Mouse (Mus musculus) liver, embryonic 14.5 days (tissue): Measurements from ENCODE around the gene Tspo. TPM values are rescaled to one million over a fixed set of nuclear protein-coding genes. Genes with fewer than 3 reads are reported as not detected.

ENCODE experiments used
- ATAC-seq: fragments of 200-750 bp; cut with Nextera tagmentation; 2 replicates; pipeline ENCODE4 v1.8.0; 2017; ENCODE audit warnings: moderate number of reproducible peaks, mild to moderate bottlenecking, moderate library complexity; ENCODE audit not compliant: insufficient read depth
- DNase-seq, 3 experiments: peaks; one replicate each; pipeline ENCODE4 v3.0.0-alpha.2; 2012 to 2013; ENCODE audit warnings: low read depth in 3 of 3, low spot score in 3 of 3
- H3K27ac ChIP-seq: fragments of 300-500 bp; sonication (generic); 2 replicates; pipeline ENCODE4 v1.5.1; 2014; ENCODE audit warnings: moderate library complexity, mild to moderate bottlenecking, control low read depth, inconsistent platforms
- H3K27me3 ChIP-seq: fragments of 300-500 bp; sonication (generic); 2 replicates; pipeline ENCODE4 v1.6.1; 2014; ENCODE audit warnings: mild to moderate bottlenecking, low read length, moderate library complexity; ENCODE audit not compliant: control insufficient read depth, insufficient read depth
- H3K36me3 ChIP-seq: fragments of 300-500 bp; sonication (generic); replicated peaks from 2 replicates; pipeline ENCODE4 v1.6.1; 2014; ENCODE audit warnings: low read depth; ENCODE audit not compliant: control insufficient read depth, insufficient read depth
- H3K4me1 ChIP-seq, 2 experiments: fragments of 200-500 bp in 1 of 2; fragments of 300-500 bp in 1 of 2; sonication (generic) in 1 of 2; replicated peaks; 2 replicates each; pipeline ENCODE4 v1.6.1; 2012 to 2014; ENCODE audit warnings: antibody characterized with exemption in 1 of 2, inconsistent platforms in 1 of 2, low read length in 1 of 2; ENCODE audit not compliant: control insufficient read depth in 2 of 2, insufficient read depth in 2 of 2
- H3K4me2 ChIP-seq: fragments of 300-500 bp; sonication (generic); 2 replicates; pipeline ENCODE4 v1.6.1; 2014; ENCODE audit warnings: low read depth, mild to moderate bottlenecking, control low read depth, moderate library complexity
- H3K4me3 ChIP-seq, 2 experiments: fragments of 200-500 bp in 1 of 2; fragments of 300-500 bp in 1 of 2; sonication (generic) in 1 of 2; 2 replicates each; pipeline ENCODE4 v1.5.1; 2012 to 2014; ENCODE audit warnings: low read depth in 2 of 2, low read length in 2 of 2, mild to moderate bottlenecking in 2 of 2, control low read depth in 1 of 2, inconsistent platforms in 1 of 2, moderate library complexity in 1 of 2; ENCODE audit not compliant: insufficient read depth in 1 of 2
- H3K9ac ChIP-seq: fragments of 300-500 bp; sonication (generic); replicated peaks from 2 replicates; pipeline ENCODE4 v1.6.1; 2014; ENCODE audit warnings: mild to moderate bottlenecking, control low read depth, moderate library complexity
- H3K9me3 ChIP-seq: fragments of 300-500 bp; sonication (generic); 2 replicates; pipeline ENCODE4 v1.6.1; 2016; ENCODE audit warnings: low read length, mixed read lengths; ENCODE audit not compliant: control insufficient read depth
- CTCF ChIP-seq: IDR thresholded peaks from 2 replicates; pipeline ENCODE4 v1.5.1; 2016; ENCODE audit warnings: antibody characterized with exemption, low read depth, control low read depth
- EP300 ChIP-seq: IDR thresholded peaks from 2 replicates; pipeline ENCODE4 v1.6.1; 2016; ENCODE audit warnings: antibody characterized with exemption, low read depth
- WGBS: fragments of 180-500 bp; shearing (Covaris S2); extraction: QIAGEN DNeasy Blood & Tissue Kit; methylation state at CpG from one replicate; pipeline ENCODE4 v1.1.7; 2014; ENCODE audit not compliant: insufficient replicate concordance; 5-methylcytosine and 5-hydroxymethylcytosine counted together
- polyA plus RNA-seq, 2 experiments: library from polyadenylated mRNA; depleted of rRNA in 1 of 2; stranded (reverse) in 1 of 2; unstranded in 1 of 2; fragments of >200 nt; fragmentation: Nextera tagmentation in 1 of 2; extraction: Ambion mirVana in 1 of 2; gene quantifications; 2 replicates each; pipeline versions ENCODE4 v1.2.1 to v1.2.3; 2012 to 2014

Tspo gene
- polyA plus RNA-seq, 2 experiments = 98.4 to 246 TPM

DNA sequence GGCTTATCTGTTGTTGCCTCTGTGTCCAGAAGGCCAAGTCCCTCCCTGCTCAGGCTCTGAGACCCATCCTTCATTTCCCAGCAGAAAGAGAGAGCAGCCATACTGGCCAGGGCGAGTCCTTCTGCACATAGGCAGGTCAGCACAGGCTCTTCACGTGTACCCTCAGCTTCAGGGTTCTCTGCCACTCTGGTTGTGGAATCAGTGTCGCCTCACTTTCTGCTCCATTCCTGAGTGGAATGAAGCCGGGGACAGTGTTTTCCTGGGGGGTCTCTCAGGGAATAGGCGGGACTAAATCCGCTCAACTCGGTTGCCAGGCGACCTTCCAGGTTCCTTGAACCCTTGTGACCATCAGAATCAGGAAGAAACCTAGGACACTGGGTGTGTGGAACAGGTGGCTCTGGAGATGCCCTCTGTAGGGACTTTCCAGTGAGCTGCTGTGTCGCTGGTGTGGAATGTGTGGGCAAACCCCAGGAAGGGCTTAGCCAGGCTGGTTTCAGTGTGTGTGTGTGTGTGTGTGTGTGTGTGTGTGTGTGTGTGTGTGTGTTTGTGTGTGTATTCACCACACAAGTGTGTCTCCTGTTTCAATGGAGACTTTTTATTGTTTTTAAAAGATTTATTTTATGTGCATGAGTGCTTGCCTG is 21.6 kb upstream of the Tspo start:
- ATAC-seq (no peak), DNase-seq (no peak)
- Histone ChIP-seq H3K36me3 (no peaks in the 10 kb centered on the region; the same call in 1 of the 2 replicates), H3K9ac (no peak overlapping the region), H3K4me2 (no peak overlapping the region), H3K9me3 (no peaks in the 10 kb centered on the region), H3K4me3 (no peak overlapping the region), H3K27ac (no peak overlapping the region), H3K27me3 (no peaks in the 10 kb centered on the region; the same call in 1 of the 2 replicates), H3K4me1 (0 out of 4 replicates have a peak, but pooled peaks cover 0 to 2% of the 10 kb centered on the region in 2 experiments)
- TF ChIP-seq EP300 (no peak), CTCF (no peak)
- 70% methylated on average over 9 of the region's 9 CpGs for WGBS

DNA sequence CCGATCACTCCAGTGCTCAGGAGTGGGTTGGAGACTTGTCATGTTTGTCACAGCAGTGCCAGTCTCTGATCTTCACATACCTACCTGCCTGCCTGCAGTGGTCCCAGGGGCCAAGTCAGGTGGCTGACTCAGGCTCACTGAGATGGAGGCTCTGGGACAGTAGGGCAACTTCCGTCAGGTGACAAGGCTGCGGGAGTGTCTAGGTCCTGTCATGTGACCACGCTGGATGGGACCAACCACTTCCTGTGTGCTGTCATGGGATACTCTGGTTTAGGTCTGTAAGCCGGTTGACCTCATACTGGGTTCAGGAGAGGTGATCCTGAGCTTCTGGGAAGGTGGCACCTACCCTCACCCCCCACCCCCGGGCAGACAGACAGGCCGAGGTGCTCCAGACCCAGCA is 17.4 kb upstream of the Tspo start:
- WGBS = 76% methylated on average over 7 of the region's 7 CpGs
- no peak overlapping the region for H3K4me2 ChIP-seq
- no peaks in the 10 kb centered on the region for H3K27me3 ChIP-seq
- no peak overlapping the region for H3K4me3 ChIP-seq
- H3K9me3 ChIP-seq = no peaks in the 10 kb centered on the region
- ATAC-seq = no peak
- no peak overlapping the region for H3K27ac ChIP-seq
- H3K4me1 ChIP-seq = no peaks in the 10 kb centered on the region
- no peaks in the 10 kb centered on the region; the same call in none of the 2 replicates for H3K36me3 ChIP-seq
- no peak for TF ChIP-seq EP300
- TF ChIP-seq CTCF = no peak
- no peak overlapping the region for H3K9ac ChIP-seq
- no peak for DNase-seq

DNA sequence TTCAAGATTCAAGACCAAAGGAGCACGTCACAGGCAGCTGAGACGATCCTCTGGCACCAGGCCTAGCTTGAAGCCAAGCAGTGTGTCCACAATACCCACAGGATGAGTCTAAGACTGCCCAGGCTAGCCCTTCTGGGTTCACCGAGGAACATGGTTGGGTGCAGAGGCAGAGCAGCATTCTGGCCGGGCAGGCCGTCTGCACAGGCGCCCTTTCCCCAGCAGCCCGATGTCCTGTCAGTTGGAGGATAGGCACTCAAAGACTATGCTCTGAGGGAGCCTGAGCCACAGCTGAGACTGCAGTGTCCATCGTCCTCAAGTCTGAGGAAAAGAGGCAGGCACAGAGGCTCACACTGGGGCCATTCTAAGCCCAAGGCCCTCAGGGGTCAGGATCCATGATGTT is 16.2 kb upstream of the Tspo start:
- no peak for TF ChIP-seq CTCF
- no peak for TF ChIP-seq EP300

DNA sequence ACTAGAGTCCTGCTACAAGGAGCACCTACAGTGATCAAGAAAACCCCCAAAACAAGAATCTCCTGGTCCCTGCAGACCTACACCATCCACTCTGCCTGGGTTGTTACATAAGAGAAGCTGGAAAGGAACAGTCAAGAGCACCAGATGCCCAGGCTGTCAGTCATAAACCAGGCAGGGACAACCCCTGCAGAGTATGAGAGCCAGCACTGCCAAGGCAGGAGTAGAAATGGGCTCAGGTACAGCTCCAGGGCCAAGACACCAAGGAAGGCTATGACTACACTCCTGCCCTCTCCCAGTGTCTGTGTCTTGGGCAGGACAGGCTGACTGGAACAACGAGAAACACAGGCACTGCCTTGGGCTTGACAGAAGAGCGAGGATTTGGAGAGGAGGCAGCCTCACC is 13.3 kb upstream of the Tspo start:
- Histone ChIP-seq H3K36me3 (no peaks in the 10 kb centered on the region; the same call in none of the 2 replicates), H3K4me3 (no peak overlapping the region), H3K9ac (no peak overlapping the region), H3K27me3 (no peaks in the 10 kb centered on the region), H3K9me3 (no peaks in the 10 kb centered on the region), H3K4me1 (peaks cover 0 to 5% of the 10 kb centered on the region in 2 experiments; a peak in 3 of 4 replicates), H3K4me2 (no peak overlapping the region), H3K27ac (no peak overlapping the region)
- DNase-seq (no peak), ATAC-seq (no peak)
- WGBS = 71% methylated on average over 2 of the region's 2 CpGs
- TF ChIP-seq CTCF (no peak), EP300 (no peak)

More for the DNA sequence above, 16.2 kb upstream of the Tspo start:
- no peak for ATAC-seq
- Histone ChIP-seq H3K4me1 (no peaks in the 10 kb centered on the region), H3K9ac (no peak overlapping the region), H3K4me3 (no peak overlapping the region), H3K36me3 (no peaks in the 10 kb centered on the region; the same call in none of the 2 replicates), H3K9me3 (no peaks in the 10 kb centered on the region), H3K27me3 (no peaks in the 10 kb centered on the region), H3K27ac (no peak overlapping the region), H3K4me2 (no peak overlapping the region)
- whole genome bisulfite sequencing = 81% methylated on average over 8 of the region's 8 CpGs
- no peak for DNase-seq

DNA sequence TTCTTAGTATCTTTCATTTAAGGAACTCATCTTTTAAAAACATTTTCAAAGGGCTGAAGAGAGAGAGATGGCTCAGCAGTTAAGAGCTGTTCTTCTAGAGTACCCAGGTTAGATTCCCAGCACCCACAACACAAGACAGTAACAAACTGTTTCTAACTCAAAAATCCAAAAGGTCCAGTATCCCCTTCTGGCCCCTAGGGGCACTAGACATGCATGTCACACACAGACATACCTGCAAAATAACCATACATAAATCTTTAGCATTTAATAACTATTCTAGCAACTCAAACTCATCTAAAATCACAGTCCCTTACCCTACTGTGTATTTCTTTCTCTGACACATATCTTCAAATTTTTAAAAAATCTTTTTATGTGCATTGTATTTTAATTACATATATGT is 9.6 kb upstream of the Tspo start:
- Histone ChIP-seq H3K4me3 (no peak overlapping the region), H3K4me2 (no peak overlapping the region), H3K27ac (no peak overlapping the region), H3K4me1 (peaks cover 0 to 9% of the 10 kb centered on the region in 2 experiments), H3K27me3 (no peaks in the 10 kb centered on the region), H3K9ac (no peak overlapping the region), H3K9me3 (no peaks in the 10 kb centered on the region), H3K36me3 (no peaks in the 10 kb centered on the region; the same call in 1 of the 2 replicates)
- DNase-seq = no peak
- no peak for ATAC-seq
- no peak for TF ChIP-seq EP300
- TF ChIP-seq CTCF = peak; percentile 54; the same call in 1 of the 2 replicates
